Mouse (Mus musculus): ENCODE results near the gene Blnk.

Gene Blnk

DNA sequence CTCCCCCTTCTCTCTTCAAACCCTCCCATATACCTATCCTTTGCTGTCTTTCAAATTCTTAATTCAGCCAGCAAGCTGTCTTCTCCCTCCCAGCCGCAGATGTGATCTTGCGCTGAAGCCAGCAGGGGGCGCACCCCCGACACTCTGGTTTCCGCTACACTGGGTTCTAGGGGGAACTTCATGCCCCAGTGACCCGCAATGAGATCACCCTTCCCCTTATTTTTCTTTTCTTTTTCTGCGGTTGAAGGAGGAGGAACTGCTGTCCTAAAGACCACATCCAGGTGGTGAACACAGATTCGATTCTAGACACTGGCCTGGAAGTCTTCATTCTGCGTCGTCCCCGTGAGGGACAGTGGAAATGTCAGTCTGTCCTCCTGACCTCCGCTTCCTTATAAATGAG lies 31.3 kb downstream of the Blnk start:
- DNase-seq: peak; percentile 63

DNA sequence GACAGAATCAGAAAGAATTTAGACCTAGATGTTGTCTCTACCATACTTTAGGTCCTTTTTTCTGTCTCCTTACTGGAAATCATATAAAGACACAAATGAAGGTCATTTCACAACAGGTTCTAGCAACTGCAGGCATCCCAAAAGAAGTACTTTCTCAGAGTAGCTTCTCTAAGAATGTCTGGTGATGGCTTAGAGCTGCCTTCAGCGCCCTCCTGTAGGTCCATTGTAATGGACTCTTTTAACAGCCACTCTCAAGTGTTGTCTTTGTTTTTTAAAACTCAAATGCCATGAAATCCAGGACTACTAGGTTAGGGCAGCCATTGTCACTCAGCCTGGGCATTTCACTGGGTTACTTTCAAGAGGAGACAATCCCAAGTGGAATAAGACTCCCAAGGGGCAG lies 35.4 kb downstream of the Blnk start:
- no peak for DNase-seq

DNA sequence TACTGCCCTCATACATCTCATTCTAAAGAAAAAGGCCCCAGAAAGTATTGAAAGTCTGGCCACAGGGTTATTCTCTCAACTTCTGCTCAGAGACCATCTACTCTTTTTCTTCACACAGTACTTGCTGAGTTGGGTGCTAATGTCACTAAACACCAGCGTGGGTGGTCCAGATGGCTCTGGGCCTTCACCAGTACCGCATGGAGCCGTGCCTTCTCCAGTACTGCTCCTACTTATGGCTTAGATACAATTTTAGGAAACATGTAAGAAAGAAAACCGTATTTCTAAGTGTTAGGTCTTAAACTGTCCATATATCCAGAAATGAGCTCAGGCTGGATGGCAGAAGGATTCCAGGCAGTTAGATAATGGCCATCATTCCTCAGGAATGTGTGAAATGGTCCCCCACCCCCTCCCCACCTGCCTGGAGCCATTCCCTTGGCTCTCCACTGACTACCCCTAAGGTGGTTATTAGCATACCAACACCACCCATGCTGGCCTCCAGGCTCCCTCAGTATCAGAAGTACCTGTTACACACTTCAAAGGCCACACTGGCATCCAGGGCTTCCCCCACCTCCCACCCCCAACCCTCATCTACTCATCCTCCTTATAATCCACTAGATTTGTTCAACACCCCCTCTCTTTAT lies 47.3 kb downstream of the Blnk start:
- DNase-seq: no peak

DNA sequence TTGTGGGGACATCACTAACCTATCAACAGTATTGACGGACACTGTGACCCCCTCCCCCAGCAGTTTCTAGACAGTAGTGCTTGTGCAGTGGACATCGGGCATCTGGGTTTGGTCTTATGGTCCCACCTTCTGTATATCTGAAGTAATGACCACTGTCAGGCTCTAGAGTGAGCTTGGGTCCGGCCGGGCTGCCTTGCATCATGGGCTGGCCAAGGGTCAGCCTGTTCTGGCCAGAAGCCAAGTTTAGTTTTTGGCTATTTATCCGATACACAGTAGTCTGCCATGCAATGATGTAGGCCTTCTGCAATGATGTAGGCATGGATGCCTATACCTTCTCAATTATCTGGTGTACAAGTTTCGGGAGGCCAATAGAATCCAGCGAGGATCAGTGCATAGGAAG lies 50.8 kb downstream of the Blnk start:
- DNase-seq: peak; percentile 6

DNA sequence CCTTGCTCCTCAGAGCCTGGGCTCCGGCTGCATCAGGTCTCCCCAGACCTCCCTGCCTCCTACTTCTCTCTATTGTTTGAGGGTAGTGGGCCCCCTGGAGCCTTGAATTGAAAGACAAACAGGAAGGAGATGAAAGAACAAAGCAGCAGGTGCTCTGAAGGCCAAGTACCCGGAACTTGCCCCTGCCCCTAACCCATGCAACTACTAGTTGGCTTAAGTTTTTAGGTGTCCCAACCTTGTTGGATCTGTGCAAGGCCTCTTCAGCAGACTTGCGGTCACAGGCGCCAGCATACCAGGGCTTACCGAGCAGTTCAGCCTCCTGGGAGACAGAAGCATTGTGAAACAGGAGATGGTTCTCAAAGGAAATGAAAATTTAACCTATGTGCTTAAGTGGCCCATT lies 58.3 kb downstream of the Blnk start:
- no peak for DNase-seq

DNA sequence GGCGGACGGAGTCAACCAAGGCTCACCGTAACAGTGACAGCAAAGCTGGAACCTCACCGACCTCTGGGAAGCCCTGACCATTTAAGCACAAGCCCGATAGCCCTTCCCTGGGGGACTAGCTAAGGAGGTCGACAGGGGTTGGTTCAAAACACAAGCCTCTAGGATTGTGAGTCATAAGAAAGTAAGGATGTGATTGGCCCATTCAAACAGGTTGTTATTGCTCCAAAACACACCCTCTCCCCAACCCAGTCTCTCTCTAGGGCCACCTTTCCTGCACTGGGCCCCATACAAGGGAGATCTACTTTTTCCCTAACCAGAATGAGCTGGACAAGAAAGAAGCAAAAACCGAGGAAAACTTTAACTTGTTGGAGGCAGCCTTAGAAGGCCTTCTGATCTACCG lies 59.0 kb downstream of the Blnk start:
- no peak for DNase-seq

DNA sequence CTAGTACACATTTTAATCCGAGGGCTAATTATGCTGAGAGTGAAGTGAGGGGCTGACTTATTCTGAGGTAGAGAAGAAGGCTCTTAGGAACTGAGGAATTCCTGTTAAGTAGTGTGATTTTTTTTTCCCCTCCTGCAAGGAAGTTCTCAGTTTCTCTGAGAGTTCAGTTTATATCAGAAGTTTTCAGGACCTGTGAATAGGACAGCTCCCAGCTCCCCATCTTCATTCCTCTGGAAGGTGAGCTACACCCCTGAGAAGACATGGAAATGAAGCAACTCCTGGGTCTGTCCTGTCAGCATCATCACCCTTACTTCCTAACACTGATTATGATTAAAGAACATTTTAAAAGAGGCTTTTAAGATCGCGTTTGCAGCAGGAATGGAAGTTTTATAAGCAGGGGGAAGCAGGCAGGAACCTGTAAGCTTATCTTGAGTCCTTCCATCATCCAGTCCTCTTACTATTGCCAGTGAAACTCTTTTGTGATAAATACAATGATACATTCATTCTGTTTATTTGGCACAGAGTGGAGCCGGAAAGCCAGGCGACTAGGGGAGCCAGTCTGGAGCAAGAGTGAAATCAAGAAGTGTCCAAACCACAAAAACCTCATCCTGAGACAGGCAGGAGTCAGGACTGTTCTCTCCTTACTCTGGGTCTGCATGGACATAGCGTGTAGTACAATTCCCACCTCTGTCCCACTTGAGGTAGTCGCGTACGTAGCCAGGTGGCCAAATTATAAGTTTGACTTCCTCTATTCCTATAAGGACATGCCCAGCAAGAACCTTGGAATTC lies 62.6 kb downstream of the Blnk start:
- DNase-seq: no peak

DNA sequence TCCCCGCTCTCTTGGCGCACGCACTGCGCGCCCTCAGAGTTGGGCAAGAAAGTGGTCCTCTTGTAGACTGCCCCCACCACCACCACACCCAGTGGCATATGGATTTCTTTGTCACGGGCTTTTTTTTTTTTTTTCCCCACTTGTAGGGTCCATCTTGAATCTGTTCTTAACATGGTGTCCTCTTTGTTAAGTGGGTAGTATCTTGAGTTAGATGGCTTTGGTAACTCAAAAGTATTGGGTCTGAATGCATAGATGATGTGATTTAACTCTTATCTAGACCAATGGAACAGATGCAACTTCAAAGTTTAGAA lies 99.0 kb downstream of the Blnk start:
- no peak for DNase-seq

DNA sequence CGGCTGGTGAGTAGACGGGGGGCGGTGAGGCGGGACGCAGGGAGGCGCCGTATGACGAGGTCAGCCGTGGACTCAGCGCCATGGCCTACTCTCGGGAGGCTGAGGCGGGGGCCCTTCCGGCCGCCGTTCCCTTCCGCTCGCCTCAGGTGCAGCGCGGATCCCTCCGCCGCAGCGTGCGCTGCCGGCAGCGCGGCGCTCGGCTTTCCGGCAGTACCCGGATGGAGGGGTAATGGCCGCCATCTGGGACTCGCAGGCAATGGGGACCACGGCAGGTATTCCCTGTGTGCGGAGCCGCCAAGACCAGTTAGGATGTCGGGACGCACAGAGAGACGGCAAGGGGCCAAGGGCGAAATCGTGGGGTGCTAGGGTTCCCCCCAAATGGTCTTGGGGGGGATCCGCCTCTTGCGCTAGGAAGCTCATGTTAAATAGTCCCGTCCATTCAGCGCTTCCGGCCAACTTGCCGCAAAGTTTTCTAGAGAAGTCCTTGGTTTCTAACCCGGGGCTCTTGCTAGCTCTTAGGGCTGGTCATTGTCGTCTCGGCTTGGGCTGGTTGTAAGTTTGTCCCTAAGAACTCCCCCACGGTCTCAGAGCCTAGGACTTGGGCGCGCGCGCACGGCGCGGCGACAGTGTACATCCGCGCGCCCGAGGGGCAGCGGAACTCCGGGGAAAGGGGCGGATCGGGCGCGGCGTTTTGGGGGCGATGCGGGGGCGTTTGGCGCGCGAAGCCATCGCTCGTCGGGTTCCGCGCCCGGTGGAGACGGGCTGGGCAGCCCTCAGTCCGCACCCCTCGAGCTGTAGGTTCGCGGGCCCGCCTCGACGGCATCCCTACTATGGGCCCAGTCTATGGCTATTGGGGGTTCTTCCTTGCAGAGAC lies 99.6 kb downstream of the Blnk start, which contains the start of gene Zfp518a:
Gene Zfp518a, plus strand, starts transcription at position 187 of the 874 bp plus-strand sequence.
- DNase-seq: peak; percentile 91

DNA sequence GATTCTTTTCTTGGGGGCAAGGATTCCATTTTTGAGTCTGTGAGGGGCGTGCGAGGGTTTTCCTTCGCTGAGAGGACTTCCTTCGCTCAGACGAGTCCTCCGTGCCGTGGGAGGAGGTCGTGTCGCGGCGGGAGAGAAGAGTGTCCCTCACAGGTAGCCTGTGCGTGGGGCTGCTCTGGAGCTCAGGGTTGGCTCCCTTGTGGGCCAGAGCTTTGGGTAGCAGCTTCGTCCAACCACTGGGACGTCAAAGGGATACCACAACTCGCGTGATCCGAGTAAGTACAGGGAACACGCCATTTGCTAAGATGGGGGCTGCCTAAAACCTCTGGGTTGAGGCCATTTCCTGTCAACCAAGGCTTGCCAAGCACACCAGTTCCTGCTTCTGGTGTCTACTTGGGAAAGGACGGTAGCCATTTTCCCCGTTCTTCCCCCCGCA lies 100.2 kb downstream of the Blnk start:
- DNase-seq: no peak

DNA sequence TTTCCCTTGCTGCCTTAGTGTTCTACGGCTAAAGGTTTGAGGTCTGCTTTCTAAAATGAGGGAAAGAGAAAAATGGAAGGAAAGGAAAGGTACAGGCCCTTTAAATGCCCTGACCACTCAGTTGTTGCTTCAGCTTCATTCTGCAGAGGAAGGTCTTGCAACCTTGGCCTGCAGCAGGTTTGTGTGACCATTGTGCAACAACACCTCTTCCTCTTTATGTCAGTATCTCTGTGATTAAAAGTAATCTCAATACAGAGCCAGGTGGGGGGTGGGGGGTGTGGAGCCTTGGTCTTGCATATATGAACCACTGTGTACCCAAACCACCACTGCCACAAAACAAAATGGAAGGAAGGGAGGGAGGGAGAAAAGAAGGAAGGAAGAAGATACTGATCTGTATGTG lies 105.4 kb downstream of the Blnk start:
- no peak for DNase-seq

DNA sequence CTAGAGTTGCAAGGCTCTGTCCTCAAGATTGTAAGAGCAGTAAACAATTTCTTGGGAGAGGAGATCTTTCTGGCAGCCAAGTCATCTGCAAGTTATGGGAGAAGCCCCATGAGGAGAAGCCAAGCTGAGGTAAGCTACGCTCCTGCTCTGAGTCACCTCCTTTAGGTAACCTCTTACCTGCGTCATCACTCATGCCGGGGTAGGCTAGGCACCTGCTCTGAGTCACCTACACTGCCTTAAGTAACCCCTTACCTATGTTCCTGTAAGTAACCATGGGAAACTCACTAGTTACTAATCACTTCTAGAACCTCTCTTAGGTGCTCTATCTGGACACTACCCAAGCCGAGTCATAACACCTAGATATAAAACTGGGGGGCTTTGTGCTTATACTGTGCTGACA lies 112.6 kb downstream of the Blnk start:
- DNase-seq: no peak
